Mouse (Mus musculus) small intestine, adult 10 weeks (tissue): ENCODE results near the gene Pof1b. TPM values are rescaled to one million over a fixed set of nuclear protein-coding genes. Genes with fewer than 3 reads are reported as not detected.

ENCODE experiments used
- polyA plus RNA-seq: library from polyadenylated mRNA; stranded (reverse); fragments of 350-450 nt; fragmentation: Illumina TruSeq; extraction: RNeasy Lipid Tissue Mini Kit (QIAGEN cat#74804); gene quantifications from one replicate; pipeline ENCODE4 v1.2.3, GENCODE M21; 2014; ENCODE audit warnings: low replicate concordance

Gene Pof1b
- 94.6 TPM for polyA plus RNA-seq

GRCm38 (mm10) chrX:112698508-112698907, at the start of gene Pof1b:
Gene Pof1b (minus strand): TSS chrX:112698651.

DNA sequence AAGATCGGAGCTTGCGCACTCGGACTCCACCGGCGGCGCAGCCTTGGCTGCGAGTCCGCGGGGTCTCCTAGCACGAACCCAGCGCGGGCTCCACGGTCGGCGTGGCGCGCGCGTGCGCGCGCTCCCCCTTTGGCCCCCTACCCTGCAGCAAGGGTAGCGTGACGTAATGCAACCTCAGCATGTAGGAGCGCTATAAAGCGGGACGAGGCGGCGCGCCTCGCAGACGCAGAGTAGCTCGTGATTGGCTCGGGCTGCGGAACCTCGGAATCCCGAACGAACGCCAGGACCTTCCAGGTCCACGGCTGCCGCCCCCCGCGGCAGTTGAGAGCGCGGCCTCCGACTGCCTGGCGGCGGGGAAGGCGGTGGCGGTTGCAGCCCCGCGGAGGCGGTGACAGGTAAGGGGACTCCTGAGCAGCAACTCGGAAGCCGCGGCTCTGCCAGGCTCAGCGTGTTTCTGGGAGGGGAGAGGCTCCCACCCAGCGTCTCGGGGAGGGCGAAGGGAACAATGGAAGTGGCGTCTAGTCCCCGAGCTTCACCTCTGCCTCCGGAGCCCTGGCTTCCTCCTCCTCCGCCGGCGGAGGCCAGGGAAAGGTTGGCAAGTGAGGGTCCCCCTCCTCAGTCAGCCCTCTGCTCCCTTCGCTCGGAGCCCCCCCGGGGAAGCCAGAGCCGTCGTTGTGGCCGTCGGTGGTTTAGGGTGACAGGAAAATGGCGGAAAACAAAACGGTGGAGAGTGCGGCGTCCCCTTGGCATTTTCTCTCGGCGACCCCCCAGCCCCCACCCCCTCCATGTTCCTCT, 97.7 kb downstream of the Pof1b start, which contains the start of gene Zfp711:
Gene Zfp711 (plus strand): TSS at position 16 of the 795 bp plus-strand sequence.

Other genes with a start within 250 kb of the Pof1b start
- 5,900 TPM for gene 2010106E10Rik, start 203.4 kb downstream of the Pof1b start, polyA plus RNA-seq
- 3.9 TPM for gene Zfp711, start 98.1 kb downstream of the Pof1b start, polyA plus RNA-seq